Mouse (Mus musculus) brain, adult 2 months (tissue): Measurements from ENCODE around the gene Pacrg.

Source experiments
- DNase-seq: peaks from one replicate; pipeline ENCODE4 v3.0.0; 2011; ENCODE audit warnings: low read depth, low spot score

The Pacrg gene

DNA sequence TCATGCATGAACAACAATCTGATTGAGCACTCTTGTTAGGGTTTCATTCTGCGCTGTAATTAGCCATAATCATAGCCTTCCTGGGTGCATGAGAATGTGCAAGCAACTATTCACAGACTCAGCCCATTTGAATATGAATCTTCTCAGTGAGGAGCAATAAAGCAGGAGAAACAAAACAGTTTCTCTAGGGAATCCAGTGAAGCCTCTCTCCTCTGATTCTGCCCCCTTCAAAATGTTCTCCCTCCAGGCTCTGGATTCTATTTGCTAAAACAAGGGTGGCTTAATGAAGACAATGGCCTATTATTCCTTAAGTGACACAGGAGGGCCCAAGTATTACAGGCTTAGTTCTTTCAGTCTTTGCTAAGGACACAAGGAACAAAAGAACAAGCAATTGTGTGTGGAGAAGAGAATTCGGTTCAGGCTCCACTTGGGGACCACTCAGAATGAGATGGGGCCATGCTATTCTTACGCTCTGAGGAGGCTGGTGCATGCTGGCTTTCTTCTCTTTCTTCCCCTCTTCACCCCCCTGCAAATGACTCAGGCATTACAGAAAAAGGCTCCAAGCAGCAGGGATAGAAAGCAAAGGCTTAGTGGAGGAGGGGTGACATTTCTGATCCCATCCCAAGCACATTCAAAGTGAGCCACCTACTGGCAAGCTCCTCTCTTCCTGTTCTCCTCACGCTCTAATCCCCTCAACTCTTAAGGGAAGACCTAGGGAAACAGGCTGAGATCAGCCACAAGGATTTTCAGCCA lies 95.2 kb downstream of the Pacrg start:
- peak; percentile 97 for DNase-seq

DNA sequence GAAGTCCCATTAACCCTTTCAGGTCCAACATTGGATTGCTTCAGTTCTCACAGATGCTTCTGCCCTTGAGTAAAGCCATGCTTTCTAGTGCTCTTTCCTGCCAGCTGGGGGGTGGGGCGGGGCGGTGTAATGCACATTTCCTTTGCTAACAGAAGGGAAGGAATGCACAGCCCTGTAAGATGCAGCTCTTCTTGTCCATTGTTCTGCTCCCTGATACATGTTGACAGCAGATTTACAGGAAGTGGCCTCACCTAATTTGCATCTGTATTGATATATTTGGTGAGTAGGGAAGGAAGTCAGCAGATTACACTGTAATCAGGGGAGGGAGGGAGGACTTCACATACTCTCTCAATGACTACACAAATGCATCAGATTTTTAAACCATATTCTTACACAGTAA lies 100.0 kb downstream of the Pacrg start:
- no peak for DNase-seq

DNA sequence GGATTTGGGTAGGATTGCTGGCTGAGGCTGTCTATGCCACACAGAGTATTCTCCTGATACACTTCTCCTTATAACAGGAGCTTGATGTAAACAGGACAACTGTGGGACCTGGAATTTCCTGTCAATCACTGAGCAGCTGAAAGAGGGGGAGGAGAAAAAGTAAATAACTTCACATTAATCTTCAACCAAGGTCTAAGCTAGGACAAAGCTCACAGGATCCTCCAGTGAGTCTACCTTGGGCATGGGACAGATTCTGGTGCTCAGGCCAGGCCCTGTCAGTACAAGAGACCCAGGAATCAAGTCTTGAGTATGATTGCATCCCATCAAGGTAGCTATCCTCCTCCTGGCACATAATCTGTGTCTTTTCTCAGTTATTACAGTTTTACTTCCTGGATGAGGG lies 102.1 kb downstream of the Pacrg start:
- DNase-seq = no peak

DNA sequence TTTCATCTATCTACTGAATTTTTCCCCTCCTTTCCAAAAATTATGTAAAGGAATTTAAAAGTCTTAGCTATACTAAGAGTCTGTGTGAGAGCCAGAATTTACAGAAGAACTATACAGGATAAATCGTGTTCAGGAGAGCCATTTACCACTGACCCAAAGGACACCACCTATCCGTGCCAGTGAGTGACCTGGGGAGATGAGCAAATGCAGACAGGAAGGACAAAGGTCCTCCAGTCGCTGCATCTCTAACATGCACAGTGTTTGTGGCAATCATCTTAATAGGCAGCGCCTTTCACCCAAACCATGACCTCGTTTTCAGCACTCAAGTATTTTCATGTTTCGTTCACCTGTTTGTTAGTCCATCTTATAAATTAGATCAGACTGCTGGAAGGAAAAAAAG lies 105.4 kb downstream of the Pacrg start:
- DNase-seq = no peak

DNA sequence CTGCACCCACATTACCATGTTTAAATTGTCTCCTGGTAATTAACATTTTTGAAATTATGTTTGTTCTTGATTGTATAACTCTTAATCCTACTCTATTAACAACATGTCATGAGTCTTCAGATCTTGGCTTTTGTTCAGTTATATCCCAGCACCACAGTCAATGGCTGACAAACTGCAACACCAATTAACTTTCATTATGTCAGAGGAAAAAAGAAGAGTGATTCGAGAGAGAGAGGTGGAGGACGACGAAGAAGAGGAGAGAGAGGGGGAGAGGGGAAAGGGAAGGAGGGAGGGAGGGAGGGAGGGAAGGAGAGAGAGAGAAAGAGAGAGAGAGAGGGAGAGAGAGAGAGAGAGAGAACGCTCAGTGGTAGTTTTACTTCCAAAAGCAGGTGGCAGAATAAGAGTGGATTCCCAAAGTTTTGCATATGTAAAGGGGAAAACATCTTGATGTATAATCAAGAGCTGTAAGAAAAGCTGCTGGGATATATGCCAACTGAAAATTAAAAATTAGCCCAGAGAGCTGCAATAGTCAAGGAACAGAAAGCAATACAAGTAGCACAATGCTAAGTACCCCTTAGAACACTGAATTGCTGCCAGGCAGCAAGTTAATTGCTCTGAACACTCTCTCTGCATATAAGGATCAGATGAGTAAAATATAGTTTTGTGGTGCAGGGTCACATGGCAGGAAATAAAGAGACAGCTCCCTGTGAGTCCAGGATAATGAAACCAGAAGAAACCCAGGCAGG lies 107.6 kb downstream of the Pacrg start:
- peak; percentile 43 for DNase-seq

DNA sequence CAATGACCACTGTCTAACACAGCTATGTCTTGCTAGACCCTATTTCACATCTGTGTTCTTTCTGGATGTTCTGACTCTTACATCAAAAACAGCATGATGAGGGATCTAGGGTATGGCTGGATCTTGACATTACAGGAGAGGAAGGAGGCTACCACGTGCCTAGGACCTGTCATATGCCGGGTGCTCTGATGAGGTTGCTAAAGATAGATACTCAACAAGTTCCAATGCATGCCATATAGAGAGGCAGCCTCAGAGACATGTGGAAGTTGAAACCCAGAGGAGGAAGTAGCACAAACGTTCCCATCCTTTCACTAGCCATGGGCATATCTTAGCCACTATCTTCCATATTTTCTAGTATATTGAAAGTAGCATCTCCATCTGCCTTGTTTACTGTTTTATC lies 115.3 kb downstream of the Pacrg start:
- DNase-seq = no peak

DNA sequence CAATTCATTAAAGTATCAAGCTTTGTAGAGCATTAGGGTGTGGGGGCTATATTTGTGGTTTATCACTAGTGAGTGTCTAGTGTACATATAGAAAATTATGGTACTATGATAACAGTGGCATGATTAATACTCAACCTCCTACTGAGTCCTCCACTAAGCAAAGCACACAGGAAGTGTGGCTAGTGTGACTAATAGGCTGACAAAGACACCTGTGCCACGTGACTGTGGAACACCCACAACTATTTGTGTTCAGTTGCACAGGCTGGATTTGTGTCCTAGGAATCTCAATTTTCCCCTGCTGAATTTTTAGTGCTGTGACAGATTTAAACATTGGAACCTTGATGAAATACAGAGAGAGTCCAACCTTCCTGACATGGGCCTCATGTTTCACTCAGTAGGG lies 118.5 kb downstream of the Pacrg start:
- DNase-seq = peak; percentile 35

DNA sequence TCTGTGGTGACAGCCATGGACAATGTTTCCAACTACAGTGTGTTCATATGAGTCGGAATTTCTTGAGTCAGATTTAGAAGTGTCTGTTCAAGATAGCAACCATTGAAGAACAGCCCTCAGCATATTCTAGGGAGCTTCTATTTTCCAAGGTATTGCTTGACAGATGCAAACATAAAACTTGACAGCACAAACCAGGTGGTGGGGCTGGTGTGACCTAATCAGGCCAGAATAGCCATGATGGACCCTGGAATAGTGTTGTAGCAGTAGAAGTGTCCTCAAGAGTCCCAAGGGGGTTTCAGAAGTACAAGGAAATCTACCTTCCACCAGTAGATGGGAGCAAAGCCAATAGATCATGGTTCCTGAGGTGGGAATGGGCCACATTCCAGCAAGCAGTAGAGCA lies 123.0 kb downstream of the Pacrg start:
- no peak for DNase-seq

DNA sequence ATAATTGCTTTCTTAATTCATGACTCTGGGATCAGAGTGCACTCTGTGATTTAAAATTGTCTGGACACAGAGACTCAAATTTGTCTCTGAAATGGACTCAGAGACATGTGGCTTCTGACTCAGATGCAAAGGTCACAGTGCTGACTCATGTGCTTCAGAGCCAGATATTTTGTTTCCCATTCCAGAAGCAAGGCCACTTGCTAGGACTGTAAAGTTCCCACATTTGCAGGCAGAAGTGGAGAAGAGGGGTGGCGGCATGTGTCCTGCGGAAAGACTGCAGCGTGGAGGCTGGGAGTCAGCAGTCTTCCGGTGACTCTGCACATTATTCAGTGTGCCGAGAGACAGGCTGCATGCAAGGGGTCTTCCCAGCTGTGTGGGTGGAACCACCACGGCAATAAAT lies 137.3 kb downstream of the Pacrg start:
- peak; percentile 80 for DNase-seq

DNA sequence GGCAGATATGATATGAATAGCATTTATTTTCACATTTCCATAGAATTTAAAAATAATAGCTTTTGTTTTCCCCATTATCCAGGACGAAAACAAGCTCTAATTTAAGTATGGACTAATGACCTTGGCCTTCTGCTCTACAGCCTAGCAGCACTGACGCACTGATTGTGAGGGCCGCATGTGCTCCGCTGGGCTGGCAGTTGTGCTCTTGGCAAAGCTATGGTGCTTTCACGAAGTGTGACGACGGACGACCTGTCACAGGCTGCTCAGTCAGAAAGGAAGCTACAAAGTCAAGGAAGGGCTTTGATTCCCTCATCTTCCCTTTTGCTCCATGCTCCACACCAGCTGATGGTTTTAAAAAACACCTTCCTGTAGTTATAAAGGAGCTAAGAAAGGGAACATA lies 142.1 kb downstream of the Pacrg start:
- DNase-seq = no peak

DNA sequence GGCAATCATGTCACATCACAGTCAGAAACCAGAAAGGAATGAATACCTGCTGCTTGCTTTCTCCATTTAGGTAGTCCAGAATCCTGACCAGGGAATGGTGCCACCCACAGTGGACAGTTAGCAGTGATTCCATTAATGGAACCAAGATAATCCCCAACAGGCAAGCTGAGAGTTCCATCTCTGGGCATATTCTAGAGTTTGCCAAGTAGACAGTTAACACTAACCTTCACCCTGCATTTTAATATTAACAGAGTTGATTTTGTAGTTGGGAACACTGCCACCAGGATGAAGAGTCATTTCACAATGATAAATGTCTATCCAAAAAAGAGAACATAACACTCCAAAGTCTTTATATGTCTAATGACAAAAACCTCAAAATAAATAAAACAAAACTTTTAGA lies 144.7 kb downstream of the Pacrg start:
- DNase-seq = no peak

DNA sequence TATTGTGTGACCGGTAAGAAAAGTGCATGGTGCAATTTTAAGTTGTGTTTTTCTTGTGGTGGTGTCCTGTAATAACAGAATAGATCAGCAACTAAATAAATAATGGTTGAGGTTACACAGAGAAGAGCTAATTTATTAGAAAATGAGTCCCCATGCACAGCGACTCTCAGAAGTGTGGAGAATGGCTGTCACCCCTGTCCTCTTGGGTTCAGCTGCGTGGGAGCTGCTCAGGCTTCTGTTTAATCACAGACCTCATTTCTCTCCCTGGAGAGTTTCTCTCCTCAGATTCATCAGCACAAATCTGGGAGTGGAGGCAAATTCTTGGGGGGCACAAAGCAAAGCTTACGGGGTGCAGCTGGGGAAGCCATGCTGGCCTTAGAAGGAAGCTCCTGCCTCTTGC lies 163.0 kb downstream of the Pacrg start:
- no peak for DNase-seq

DNA sequence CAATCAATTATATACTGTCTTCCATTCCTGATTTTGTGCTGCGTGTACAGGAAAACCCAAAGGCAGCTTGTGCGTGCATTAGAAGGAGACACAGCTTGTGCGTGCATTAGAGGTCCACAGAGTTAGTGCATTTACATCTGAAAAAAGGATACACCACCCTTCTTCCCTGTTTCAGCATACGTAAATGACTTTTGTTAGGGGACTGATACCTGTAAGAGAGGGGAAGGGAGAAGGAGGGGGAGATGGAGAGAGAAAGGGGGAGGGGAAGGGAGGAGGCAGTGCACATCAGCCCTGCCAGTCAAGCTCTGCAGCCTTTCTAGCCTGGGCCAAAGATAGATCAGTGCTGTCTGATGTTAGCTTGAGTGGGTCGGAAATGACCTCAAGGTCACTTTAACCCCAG lies 164.6 kb downstream of the Pacrg start:
- DNase-seq = no peak

DNA sequence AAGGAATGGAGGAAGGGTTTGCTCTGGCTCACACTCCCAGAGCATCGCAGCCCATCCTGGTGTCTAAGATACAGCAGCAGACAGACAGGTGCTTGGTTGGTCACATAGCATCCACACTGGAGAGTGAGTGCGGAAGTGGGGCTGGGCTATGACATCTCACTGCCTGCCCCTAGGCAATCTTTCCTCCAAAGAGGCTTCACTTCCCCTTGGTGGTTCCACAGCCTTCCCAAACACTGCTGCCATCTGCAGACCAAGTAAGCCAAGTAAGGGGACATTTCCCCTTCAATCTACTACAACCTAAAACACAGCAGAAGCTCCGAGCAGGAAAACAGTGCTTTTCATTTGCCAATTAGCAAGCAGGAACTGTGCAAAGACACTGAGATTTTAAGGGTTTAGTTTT lies 165.1 kb downstream of the Pacrg start:
- DNase-seq = peak; percentile 34

DNA sequence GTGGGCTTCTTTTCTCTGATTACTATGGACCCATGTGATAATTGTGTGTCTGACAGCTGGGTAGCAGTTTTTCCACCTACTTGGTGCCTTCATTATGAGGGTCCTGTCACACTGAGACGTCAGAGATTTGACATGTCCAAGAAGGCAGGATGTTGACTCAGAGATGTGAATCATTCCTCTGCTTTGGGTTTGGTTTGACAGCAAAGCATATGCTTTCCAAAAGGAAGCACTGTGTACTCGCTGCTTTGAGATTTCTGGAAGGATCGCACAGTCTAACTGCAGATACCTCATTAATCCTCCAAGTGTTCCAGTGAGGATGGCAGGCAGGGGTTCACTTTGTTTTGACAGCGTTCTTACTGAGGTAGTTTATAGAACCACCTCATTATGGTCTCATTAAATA lies 178.8 kb downstream of the Pacrg start:
- peak; percentile 56 for DNase-seq

DNA sequence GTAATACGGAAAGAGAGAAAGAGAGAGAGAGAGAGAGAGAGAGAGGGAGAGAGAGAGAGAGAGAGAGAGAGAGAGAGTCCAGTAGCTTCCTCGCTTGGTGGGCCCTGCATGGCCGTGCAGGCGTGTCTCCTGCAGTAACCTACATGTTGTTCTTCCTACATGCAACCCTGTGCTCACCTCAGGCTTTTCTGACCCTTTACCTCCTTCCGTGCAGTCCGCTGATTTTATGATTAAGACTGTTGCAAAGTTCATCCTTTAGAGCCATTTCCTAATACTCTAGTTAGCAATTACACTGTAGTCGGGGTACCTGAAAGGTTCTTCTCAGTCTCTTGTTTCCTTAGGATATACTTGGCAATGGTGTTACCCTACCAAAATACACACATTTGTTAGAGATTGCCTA lies 196.5 kb downstream of the Pacrg start:
- DNase-seq = no peak

DNA sequence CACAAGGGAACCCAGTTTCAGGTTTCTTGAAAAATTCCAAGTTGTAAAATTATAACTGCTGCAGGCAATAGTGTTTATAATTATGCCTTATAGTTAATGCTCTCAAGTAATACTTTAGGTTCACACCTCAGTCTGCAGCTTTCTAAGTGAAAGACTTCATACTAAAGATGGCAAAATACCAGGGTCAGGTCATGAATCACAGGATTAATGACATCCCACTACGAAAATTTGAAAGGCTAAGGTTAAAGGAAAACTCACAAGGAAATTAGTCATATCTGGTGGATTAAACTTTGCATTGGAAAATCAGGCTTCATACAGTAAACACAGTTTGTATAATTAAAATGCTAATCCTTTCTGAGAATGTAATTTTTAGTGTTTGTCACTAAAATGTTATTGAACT lies 200.3 kb downstream of the Pacrg start:
- no peak for DNase-seq

DNA sequence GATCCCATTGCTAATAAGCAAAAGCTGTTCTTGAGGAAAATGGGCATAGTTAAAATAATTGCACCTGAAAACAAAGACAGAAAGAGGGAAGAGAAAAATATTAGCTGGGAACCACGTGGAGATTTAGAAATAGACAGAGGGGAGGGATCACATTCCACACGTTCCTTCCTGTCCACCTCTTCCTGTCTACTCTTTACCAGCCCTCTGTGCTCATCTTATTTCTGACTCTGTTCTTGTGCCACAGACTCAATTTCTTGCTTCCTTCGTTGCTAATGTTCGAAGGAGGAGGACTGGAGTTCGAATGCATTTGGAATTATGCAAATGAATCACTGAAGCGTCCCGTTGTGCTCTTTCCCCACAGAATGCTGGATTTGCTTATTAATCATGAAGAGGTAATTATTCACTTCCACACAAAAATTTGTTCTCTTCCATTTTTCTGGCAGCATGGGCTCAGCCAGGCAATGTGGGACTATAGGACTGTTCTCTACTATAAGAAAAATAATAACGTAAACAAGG lies 204.1 kb downstream of the Pacrg start:
- no peak for DNase-seq

DNA sequence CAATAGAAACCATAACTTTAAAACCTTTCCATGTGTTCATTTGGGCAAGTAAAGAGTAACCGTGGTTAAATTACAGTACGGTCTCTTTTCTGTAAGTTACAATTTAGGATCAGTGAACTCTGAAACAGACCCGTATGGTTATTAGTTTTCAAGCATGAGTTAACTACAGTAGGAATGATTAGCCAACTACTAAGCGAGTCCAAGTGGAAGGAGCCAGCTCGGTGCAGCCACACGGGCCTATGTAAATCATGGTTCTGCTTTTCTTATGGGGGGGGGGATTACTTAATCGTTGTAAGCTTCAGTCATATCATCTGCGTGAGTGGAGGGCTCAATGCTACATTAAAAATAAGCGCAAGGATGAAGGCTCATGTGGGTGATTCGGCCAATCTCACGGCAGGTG lies 204.6 kb downstream of the Pacrg start:
- no peak for DNase-seq

DNA sequence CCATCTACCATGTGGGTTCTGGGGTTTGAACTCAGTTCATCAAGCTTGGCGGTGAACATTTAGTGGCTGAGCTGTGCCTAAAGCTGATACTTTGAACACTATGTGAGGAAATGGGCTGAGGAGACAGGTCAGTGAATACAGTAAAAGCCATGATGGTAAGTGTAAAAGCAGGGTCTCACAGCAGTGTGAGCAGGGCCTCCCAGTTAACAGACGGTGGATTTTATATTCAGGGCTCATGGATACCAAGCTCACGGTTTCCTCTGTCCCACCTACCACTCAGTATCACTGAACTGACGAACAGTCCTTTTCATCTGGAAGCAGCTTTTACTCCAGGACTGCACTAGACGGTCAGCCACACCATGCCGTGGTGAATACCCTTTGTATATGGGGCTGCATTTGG lies 205.1 kb downstream of the Pacrg start:
- DNase-seq = no peak

DNA sequence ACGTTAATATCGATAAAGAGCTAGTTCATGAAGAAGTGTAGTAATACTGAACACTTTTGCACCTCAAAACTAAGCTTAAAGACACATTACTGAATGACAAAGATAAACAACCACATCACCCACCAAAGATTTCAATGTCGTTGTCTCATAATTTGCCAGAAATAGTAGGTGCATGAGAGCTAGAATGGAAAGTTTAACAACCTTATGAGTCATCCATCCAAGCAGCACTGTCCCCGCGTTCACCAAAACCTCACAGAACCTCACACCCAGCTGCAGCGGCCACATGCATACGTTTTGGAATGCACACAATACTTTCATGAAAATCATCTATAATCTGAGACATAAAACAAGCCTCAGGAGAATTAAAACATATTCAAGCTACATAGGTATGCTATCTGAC lies 206.3 kb downstream of the Pacrg start:
- peak; percentile 21 for DNase-seq

DNA sequence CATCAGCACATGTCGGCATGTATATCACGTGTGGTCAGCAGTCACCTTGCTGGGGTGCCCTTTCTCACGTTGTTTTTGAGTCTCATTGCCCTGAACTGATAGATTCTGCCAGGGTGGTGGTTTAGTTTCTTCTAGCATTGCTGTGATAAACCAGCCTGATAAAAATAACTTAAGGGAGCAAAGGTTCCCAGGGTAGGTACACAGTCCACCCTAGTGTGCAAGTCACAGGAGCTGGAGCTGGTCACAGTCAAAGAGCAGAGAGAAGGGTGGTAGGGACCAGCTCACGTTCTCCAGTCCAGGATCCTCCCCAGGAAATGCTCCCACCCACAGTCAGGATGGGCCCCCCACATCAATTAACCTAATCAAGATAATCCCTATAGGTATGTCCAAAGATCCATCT lies 211.9 kb downstream of the Pacrg start:
- DNase-seq = no peak

DNA sequence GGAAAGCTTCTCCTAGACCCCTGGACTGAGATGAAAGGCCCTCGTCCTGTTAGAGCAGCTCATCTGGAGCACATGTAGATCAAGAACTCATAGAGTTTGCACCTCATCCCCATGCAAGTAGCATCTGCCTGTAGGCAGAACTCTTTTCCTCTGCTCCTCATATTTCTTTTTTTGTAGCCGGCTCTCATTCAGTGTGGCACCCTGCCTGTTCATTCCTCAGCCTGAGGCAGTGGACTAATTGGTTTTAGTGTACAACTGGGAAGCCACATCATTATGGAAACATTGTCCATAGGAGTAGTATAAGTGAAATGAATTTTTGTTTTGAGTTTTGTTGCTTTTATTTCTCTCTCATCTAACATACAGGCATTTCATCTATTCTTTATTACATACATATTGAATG lies 212.6 kb downstream of the Pacrg start:
- DNase-seq = no peak
